Mouse (Mus musculus) olfactory bulb, adult 2 months (tissue): ENCODE data around the gene Epdr1.

Source experiments
- CTCF ChIP-seq: fragments of 200-500 bp; IDR thresholded peaks from 2 replicates; pipeline ENCODE4 v1.5.1; 2012; ENCODE audit warnings: low read depth, mild to moderate bottlenecking, low read length, moderate library complexity; ENCODE audit not compliant: insufficient read depth
- POLR2A ChIP-seq: fragments of 200-500 bp; IDR thresholded peaks from 2 replicates; pipeline ENCODE4 v1.6.1; 2012; ENCODE audit warnings: mild to moderate bottlenecking, low read depth, low read length, moderate library complexity; ENCODE audit not compliant: insufficient read depth

- TF ChIP-seq CTCF, result no peak
- no peak for TF ChIP-seq POLR2A
Observed at GRCm38 (mm10) chr13:19614311-19614710, 5.4 kb downstream of the Epdr1 start.
